In the genomic region with DNA sequence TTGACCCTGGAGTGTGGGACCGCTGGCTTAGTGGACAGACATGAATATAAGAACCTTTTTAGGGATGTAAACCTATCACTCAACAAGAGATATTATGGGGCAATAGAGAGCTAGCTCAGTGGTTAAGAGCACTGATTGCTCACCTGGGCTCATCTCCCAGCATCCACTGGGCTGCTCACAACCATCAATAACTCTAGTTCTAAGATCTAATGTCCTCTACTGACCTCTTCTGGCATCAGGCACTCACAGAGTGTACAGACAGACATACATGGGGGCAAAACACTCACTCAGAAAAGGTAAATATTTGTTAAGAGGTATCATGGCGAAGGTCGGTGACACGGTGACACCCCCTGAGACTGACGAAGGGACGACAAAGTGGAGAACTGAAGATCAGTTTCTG, we compare ENCODE assay signal across 28 mouse cellular contexts. TPM values are rescaled to one million over a fixed set of nuclear protein-coding genes. Genes with fewer than 3 reads are reported as not detected.
DNase-seq lines count a peak whose midpoint lies in the region; ATAC-seq and TF ChIP-seq lines count a peak whose summit lies in the region.
"Had no signal": no experiment of that assay in that cellular context is flagged by ENCODE, and none has a peak within 500 bp of the region (broad histone marks: within the 10 kb centered on the region; RNA-seq: fewer than 3 reads in every experiment).

No protein-coding gene starts in this region.

- H3K27ac ChIP-seq in liver, adult 2 months (replicated peaks; ENCODE audit: insufficient read depth, low read depth, low read length): no peak overlapping the region
- H3K27ac ChIP-seq in liver, embryonic 11.5 days (ENCODE audit: low read depth, low read length): no peak overlapping the region
- H3K27ac ChIP-seq: embryonic facial prominence, embryonic 15.5 days; forebrain, embryonic 13.5 days; hindbrain, embryonic 12.5 days; hindbrain, postnatal 0 days; liver, embryonic 13.5 days; lung, embryonic 15.5 days; midbrain, embryonic 12.5 days; neural tube, embryonic 13.5 days had no signal

- no peak for TF ChIP-seq POLR2A in liver, adult 2 months (IDR thresholded peaks at IDR 0.05; ENCODE audit: extremely low read depth, insufficient read depth, low read length)

- 35% methylated on average over 6 of the region's 6 CpGs for WGBS in liver, adult 2 months
- 77% methylated on average over 6 of the region's 6 CpGs for WGBS in liver, embryonic 11.5 days

- H3K9ac ChIP-seq in liver, adult 2 months (ENCODE audit: low read depth, low read length): no peak overlapping the region
- no peak overlapping the region for H3K9ac ChIP-seq in liver, embryonic 11.5 days (ENCODE audit: low read depth, low read length)
- H3K9ac ChIP-seq: embryonic facial prominence, embryonic 15.5 days; forebrain, embryonic 13.5 days; heart, embryonic 15.5 days; hindbrain, embryonic 12.5 days; liver, embryonic 13.5 days; lung, embryonic 15.5 days; midbrain, embryonic 12.5 days; neural tube, embryonic 13.5 days had no signal

- no peak for ATAC-seq in liver, embryonic 11.5 days (replicated peaks; ENCODE audit: low FRiP score)
- ATAC-seq: forebrain, embryonic 13.5 days had no signal

- no peaks in the 10 kb centered on the region for H3K9me3 ChIP-seq in liver, embryonic 11.5 days (ENCODE audit: control insufficient read depth, low read length)
- H3K9me3 ChIP-seq: embryonic facial prominence, embryonic 15.5 days; forebrain, embryonic 13.5 days; G1E; heart, embryonic 10.5 days; heart, embryonic 15.5 days; liver, embryonic 13.5 days; lung, embryonic 15.5 days; midbrain, embryonic 12.5 days; neural tube, embryonic 13.5 days had no signal

- H3K27me3 ChIP-seq in liver, adult 2 months (ENCODE audit: control insufficient read depth, insufficient read depth, low read length): no peaks in the 10 kb centered on the region
- no peaks in the 10 kb centered on the region for H3K27me3 ChIP-seq in liver, embryonic 11.5 days (replicated peaks; ENCODE audit: control insufficient read depth, insufficient read depth, low read length)
- H3K27me3 ChIP-seq: embryonic facial prominence, embryonic 15.5 days; forebrain, embryonic 13.5 days; heart, embryonic 15.5 days; hindbrain, embryonic 12.5 days; liver, embryonic 13.5 days; lung, embryonic 15.5 days; midbrain, embryonic 12.5 days; neural tube, embryonic 13.5 days had no signal

- intact Hi-C loops in heart, postnatal 36 days (cut with DNase I): loop anchor here (5.0 kb wide), 1 partner anchor 45 kb away; no protein-coding TSS in a partner anchor

- peak; percentile 72 for DNase-seq in heart, adult 11 months
- no peak for DNase-seq in heart, postnatal 36 days
- peak; percentile 63 for DNase-seq in liver, adult 2 months (ENCODE audit: extremely low read depth, low read depth, low spot score)
- no peak for DNase-seq in liver, embryonic 11.5 days (ENCODE audit: low spot score)
- peak; percentile 1 for DNase-seq in urinary bladder, postnatal 14 days (ENCODE audit: low spot score)
- DNase-seq in urinary bladder, postnatal 10 days (ENCODE audit: low spot score): no peak
- no peak for DNase-seq in testis, postnatal 14 days (ENCODE audit: low spot score)
- DNase-seq: adrenal gland, postnatal 10 days; cerebellum, adult 8-10 months; cerebellum, postnatal 25 days; gastrocnemius, postnatal 14 days; kidney, adult 18-20 months; kidney, postnatal 10 days; layer of hippocampus, adult 9-11 months; liver, embryonic 13.5 days; lung, postnatal 36 days; right cerebral cortex, postnatal 4 days had no signal

- H3K36me3 ChIP-seq in liver, adult 2 months (ENCODE audit: control insufficient read depth, insufficient read depth, low read length): no peaks in the 10 kb centered on the region
- no peaks in the 10 kb centered on the region for H3K36me3 ChIP-seq in liver, embryonic 11.5 days (ENCODE audit: control insufficient read depth, insufficient read depth, low read length)
- H3K36me3 ChIP-seq: embryonic facial prominence, embryonic 10.5 days; embryonic facial prominence, embryonic 15.5 days; G1E; heart, embryonic 10.5 days; heart, embryonic 15.5 days; hindbrain, embryonic 12.5 days; liver, embryonic 13.5 days; lung, embryonic 15.5 days; midbrain, embryonic 12.5 days; neural tube, embryonic 13.5 days had no signal

- H3K4me3 ChIP-seq in liver, adult 2 months (ENCODE audit: insufficient read depth, low read depth, low read length): no peak overlapping the region
- no peak overlapping the region for H3K4me3 ChIP-seq in liver, embryonic 11.5 days (ENCODE audit: low read depth, low read length)
- H3K4me3 ChIP-seq: embryonic facial prominence, embryonic 15.5 days; forebrain, embryonic 13.5 days; midbrain, embryonic 12.5 days had no signal

- H3K4me1 ChIP-seq in liver, adult 2 months (ENCODE audit: control insufficient read depth, insufficient read depth, low read length): peaks cover 5% of the 10 kb centered on the region; the same call in 1 of the 2 replicates
- H3K4me1 ChIP-seq in liver, embryonic 11.5 days (replicated peaks; ENCODE audit: control insufficient read depth, insufficient read depth, low read length): no peaks in the 10 kb centered on the region
- H3K4me1 ChIP-seq: forebrain, embryonic 13.5 days; hindbrain, embryonic 12.5 days; midbrain, embryonic 12.5 days; neural tube, embryonic 13.5 days had no signal

- H3K4me2 ChIP-seq in liver, embryonic 11.5 days: no peak overlapping the region
- H3K4me2 ChIP-seq: embryonic facial prominence, embryonic 15.5 days had no signal

- TF ChIP-seq CTCF in liver, adult 2 months (IDR thresholded peaks at IDR 0.05; ENCODE audit: low read depth, low read length): 0 out of 2 replicates have a peak, but pooled peaks have one; percentile 1

- no peaks in the 10 kb centered on the region for H3K79me2 ChIP-seq in liver, adult 2 months (ENCODE audit: control insufficient read depth, insufficient read depth, low read length)

RNA-seq across cellular contexts. Expression of a gene that starts 59.3 kb away (rescaled TPM):
- total RNA-seq in heart, postnatal 36 days (2021): 10 to 100 TPM; 35.1 TPM
- total RNA-seq in liver, adult 2 months (2014; rRNA removed): 5.4 and 5.8 TPM in 2 replicates
- 3.0 and 3.8 TPM in 2 replicates for polyA plus RNA-seq in liver, adult 2 months (2012; rRNA removed)
- polyA plus RNA-seq in liver, embryonic 11.5 days (2014; fragmentation: Nextera tagmentation; extraction: Ambion mirVana): 32.9 and 37.0 TPM in 2 replicates

Comparison
In these comparisons a context has a peak if more than half of its experiments do, and no peak if none do; other contexts are left out.
1. DNase-seq: peak in heart, adult 11 months (single experiment), liver, adult 2 months (single experiment) and urinary bladder, postnatal 14 days (single experiment); none in heart, postnatal 36 days (0 of 2), liver, embryonic 11.5 days (single experiment), urinary bladder, postnatal 10 days (single experiment) and testis, postnatal 14 days (single experiment).